Mouse (Mus musculus) erythroblast, embryonic 14.5 days (primary cell): ENCODE data around the gene Cwh43.

Source experiments
- GATA1 ChIP-seq: IDR thresholded peaks from 2 replicates; pipeline ENCODE4 v1.6.1; 2012; ENCODE audit warnings: low read length, inconsistent platforms, mixed read lengths
- TAL1 ChIP-seq: IDR thresholded peaks from 3 replicates; pipeline ENCODE4 v1.6.1; 2012; ENCODE audit warnings: low read length, inconsistent platforms, mixed read lengths

- TF ChIP-seq TAL1 (no peak), GATA1 (no peak)
Measured at GRCm38 (mm10) chr5:73486451-73486850, 80.6 kb downstream of the Cwh43 start.
